Mouse (Mus musculus) heart, adult 18-20 months (tissue): ENCODE measurements around the gene Nkx2-1. TPM values are rescaled to one million over a fixed set of nuclear protein-coding genes. Genes with fewer than 3 reads are reported as not detected.
A peak's percentile ranks its signal among the peaks of the same experiment; 100 is the strongest.
"Not testable (repeated sequence)": the region's sequence is repeated elsewhere in the genome, so short reads cannot be mapped to it uniquely, and the experiment has no call there.

Experiments used
- DNase-seq, 2 experiments: peaks; one replicate each; pipeline ENCODE4 v3.0.0; 2021 to 2022; ENCODE audit warnings: mixed read lengths in 1 of 2
- long read RNA-seq, 2 experiments: library from polyadenylated mRNA; stranded (forward); transcript quantifications; one replicate each; pipeline ENCODE4 v2.0.0; 2021
- total RNA-seq, 2 experiments: library from RNA; stranded (reverse); gene quantifications; 2 replicates each; pipeline ENCODE4 v1.2.3; 2021

The Nkx2-1 gene
- total RNA-seq, result under 1 TPM in 1 of 2 experiments, not detected in 1; 0.26 TPM
- long read RNA-seq, experiment 1, result 0 reads
- long read RNA-seq, experiment 2, result 0 reads

- no peak for DNase-seq
Measured at GRCm38 (mm10) chr12:56536884-56537265, at the start of gene Nkx2-1. Gene Nkx2-1 (minus strand): TSS chr12:56536908.

- peak; percentile 36 to 71 for DNase-seq
Measured at GRCm38 (mm10) chr12:56541068-56541467, 4.4 kb upstream of the Nkx2-1 start.

DNA sequence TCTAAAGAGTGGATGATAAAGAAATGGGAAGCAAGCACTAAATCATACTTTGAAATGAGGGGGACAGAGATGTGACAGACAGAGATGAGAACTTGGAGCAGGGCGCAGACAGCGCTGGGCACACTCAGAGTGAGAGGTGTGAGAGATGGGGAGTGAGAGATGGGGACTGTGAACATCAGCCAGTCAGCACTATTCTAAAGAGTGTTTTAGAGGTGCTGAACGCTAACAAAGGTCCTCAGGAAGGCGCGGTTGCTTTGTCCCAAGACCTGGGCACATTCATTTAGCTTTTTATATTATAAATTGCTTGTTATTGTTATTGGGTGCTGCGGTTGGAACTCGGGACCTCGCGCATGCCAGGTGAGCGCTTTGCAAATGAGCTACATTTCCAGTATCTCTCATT, 3.9 kb upstream of the Nkx2-1 start:
- no peak for DNase-seq

- DNase-seq, result no peak
Measured at GRCm38 (mm10) chr12:56538601-56539000, 1.9 kb upstream of the Nkx2-1 start.

GRCm38 (mm10) chr12:56537931-56538330, 1.2 kb upstream of the Nkx2-1 start:
- DNase-seq, result no peak

DNA sequence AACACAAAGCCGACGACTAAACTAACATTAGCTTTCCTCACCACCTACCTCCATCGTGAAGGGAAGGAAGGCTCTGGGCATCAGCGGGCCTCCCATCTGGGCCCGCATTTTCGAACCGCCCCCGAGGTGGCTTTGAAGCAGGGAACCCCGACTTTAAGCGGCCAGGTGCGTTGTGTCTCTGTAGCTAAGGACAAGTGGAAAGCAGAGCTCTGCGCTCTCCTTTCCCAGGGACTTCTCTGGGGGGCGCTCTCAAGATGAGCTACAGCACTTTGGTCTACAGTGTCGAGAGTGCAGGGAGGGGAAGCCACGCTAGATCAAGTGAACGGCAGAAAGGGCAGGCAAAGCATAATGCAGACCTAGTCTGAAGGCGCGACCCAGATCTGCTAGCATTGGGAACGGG, 634 bp upstream of the Nkx2-1 start:
- DNase-seq, result no peak

- DNase-seq, result no peak
Measured at GRCm38 (mm10) chr12:56536174-56536883, 379 bp downstream of the Nkx2-1 start.

DNA sequence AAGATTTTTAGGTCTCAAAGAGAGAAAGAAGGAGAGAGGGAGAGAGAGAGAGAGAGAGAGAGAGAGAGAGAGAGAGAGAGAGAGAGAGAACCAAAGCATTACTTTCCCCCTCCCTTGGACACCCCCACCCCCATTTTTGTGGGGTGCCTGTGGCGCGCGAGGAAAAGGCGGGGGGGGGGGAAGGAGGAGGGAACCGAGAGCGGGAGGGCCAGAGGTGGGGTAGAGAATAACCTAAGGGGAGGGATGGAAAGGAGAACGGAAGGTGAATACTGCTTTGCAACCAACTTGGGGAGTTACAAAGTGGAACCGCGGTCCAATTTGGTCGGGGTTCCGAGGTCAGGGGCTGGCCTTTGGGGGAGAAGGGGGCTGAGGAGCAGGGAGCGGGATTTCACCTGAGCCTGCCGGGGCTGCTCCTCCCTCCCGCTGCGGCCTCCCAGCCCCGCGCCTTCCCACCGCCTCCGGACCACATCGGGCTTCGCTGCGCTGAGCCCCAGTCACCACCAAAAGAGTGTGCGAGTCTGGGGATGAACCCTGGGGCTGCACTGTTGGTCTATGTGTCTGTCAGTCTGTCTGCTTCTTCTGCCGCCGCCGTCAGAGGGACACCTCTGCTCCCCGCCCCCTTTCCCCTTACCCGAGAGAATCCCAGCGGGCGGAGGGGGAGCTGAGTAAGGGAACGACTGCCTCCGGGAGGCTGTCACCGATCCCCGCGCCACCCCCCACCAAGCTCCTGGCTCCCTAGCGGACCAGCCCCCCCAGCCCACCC, 1.1 kb downstream of the Nkx2-1 start:
- no peak for DNase-seq

GRCm38 (mm10) chr12:56534651-56535326, 1.9 kb downstream of the Nkx2-1 start:
- no peak for DNase-seq

GRCm38 (mm10) chr12:56534311-56534650, 2.4 kb downstream of the Nkx2-1 start:
- no peak for DNase-seq

DNA sequence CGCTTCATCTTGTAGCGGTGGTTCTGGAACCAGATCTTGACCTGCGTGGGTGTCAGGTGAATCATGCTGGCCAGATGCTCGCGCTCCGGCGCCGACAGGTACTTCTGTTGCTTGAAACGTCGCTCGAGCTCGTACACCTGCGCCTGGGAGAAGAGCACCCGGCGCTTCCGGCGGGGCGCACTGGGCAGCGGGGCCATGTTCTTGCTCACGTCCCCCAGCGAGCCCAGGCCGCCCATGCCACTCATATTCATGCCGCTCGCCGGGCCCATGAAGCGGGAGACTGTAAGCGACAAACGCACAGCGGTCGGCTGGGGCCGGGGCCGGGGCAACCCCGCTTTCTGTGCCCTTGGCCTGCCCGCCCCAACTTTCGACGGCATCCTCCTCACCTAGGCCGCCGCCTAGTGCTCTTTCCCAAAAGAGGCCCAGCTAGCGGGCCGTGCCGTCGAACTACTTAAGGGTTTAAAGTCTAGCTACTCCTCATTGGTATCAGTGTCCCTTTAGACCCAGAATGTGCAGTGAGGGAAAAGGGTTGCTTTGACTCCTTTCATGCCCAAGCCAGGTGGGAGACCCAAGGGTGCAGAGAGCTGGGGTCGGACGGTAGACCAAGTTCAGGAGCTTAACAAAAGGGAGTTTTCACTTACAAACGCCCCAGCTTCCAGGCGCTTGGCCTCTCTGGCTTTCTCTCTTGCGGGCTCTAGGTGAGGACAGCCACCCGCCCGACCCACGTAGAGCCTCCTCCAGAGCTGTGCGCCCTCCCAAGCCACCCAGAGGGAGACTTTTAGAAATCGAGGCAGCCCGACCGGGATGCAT, 3.0 kb downstream of the Nkx2-1 start:
- DNase-seq, result no peak

DNA sequence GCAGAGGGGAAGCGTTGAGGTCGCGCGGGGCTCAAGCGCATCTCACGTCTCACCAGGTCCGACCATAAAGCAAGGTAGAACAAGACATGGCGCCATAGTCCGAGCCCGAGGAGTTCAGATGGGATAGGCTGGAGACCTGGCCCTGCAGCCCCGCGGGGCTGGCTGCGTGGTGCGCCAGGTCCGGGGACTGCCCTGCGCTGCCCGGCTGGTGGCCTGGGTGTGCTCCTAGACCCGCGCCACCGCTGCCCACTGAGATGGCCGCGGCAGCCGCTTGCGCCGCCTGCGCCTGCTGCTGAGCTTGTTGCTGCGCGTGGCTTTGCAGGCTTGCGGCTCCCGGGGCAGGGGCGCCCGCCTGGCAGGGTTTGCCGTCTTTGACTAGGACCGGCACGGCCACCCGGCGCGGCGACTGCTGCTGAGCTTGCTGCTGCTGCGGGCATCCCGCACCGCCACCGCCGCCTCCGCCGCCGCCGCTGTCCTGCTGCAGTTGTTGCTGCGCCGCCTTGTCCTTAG, 3.7 kb downstream of the Nkx2-1 start:
- no peak for DNase-seq

- no peak for DNase-seq
Measured at GRCm38 (mm10) chr12:56532142-56532541, 4.6 kb downstream of the Nkx2-1 start.

DNA sequence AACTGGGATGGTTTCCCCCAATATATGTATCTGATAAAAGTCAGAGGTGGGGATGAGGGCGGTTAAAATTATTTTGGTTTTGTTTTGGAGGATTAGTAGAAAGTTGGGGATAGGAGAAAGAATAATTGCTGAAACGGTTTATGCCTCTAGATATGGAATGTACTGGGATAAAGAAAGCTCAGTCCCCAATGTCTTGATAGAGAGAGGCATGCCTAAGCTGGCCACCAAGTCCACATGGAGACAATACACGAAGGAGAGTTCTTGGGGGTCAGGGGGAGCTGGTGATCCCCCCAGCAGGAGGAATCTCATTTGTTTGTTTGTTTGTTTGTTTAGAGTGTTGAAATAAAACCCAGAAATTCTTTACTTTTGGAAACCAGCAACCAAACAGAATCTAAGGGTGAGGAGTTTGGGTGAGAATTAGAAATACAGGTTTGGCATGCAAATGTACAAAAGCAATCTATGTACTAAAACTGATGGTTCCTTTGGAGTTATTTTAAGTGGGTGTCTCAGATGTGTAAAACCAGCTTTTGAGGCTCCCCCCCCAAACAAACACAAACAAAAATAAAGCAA, 5.6 kb downstream of the Nkx2-1 start:
- no peak for DNase-seq

- no peak for DNase-seq
Measured at GRCm38 (mm10) chr12:56529931-56530330, 6.8 kb downstream of the Nkx2-1 start.

GRCm38 (mm10) chr12:56528881-56529681, 7.6 kb downstream of the Nkx2-1 start:
- no peak for DNase-seq

DNA sequence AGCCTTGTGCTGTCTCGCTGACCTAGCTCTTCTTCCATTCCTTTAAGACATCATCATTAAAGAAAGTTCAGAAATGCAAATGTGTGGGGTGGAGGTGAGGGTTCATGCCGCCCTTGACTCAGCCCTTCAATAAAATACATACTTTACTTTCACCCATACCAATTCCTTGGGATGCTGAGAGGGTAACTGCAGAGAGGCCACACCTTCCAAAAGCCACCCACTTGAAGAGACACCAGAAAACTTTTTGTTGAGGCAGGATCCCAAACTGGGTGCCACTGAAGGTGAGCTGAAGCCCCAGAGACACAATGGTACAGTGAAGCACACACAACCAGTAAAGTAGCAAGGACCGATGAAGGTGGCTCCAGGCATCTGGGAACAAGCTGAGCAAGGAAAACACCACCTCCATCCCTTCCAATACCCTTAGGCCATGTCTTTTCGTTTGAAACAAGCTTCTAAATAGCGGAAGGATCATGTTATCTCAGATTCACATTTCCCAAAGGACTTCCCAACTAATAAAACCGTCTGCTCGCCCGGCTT, 8.6 kb downstream of the Nkx2-1 start:
- DNase-seq, result no peak

DNA sequence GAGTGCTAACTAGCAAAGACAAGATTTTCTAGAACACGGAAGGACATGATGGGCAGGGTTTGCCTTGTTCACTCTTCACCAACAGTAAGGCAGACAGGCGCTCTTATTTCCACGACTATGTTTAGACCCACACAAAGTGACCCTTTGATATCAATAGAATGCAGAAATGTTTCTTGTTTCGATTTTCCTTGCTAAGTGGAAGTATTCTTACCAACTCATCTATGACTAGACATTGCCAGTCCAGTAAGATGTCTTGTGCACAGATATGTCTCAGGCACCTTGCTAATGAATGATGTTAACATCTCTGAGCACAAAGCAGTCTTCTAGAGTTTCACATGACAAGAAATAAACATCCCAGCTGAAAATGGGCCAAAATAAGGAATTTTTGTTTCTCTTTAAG, 9.6 kb downstream of the Nkx2-1 start:
- DNase-seq, result no peak

GRCm38 (mm10) chr12:56525219-56525797, 11.4 kb downstream of the Nkx2-1 start:
- DNase-seq, result not testable (repeated sequence)

DNA sequence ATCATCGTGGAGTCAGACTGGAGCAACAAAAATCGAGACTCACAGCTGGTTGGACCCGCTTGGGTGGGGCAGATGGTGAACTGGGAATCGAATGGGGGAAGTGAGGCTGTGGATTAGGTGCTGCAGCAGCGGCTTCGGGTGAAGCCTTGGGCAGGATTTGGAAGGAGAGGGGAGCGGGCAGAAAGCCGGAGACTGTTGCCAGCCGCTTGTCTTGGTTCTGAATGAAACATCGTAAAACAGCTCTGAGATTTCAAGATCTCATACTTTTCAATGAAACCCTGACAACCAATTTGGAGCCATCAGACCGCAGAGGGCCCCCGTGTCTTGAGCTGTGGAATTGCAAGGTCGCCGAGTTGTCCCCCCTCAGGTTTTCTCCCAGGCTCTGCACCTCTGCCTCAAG, 12.5 kb downstream of the Nkx2-1 start:
- DNase-seq, result no peak
